Mouse (Mus musculus): ENCODE data around the gene Gipc1. TPM values are rescaled to one million over a fixed set of nuclear protein-coding genes. Genes with fewer than 3 reads are reported as not detected.

Gene Gipc1
- polyA plus RNA-seq, 1 experiment from 2014 or later, result 123 TPM

GRCm38 (mm10) chr8:83662421-83662826, 9.9 kb downstream of the Gipc1 start:
- H3K36me3 ChIP-seq (ENCODE audit: insufficient read depth, low read length), result no peaks in the 10 kb centered on the region
- H3K4me1 ChIP-seq (ENCODE audit: insufficient read depth, low read depth, low read length), result peaks cover 34% of the 10 kb centered on the region
- H3K4me2 ChIP-seq (replicated peaks; ENCODE audit: low read depth, low read length), result peak overlapping the region; percentile 27
- H3K4me3 ChIP-seq (ENCODE audit: low read depth, low read length), result no peak overlapping the region
- H3K9me3 ChIP-seq (ENCODE audit: low read length), result no peaks in the 10 kb centered on the region
- peak overlapping the region; percentile 80 for H3K27ac ChIP-seq (ENCODE audit: low read length)
- TF ChIP-seq CTCF (IDR thresholded peaks at IDR 0.05), result peak; percentile 99
- peak; percentile 51 for TF ChIP-seq EP300 (IDR thresholded peaks at IDR 0.05)
- 8% methylated on average over 4 of the region's 4 CpGs for WGBS
- no peaks in the 10 kb centered on the region for H3K27me3 ChIP-seq (replicated peaks; ENCODE audit: insufficient read depth, low read length)
- ATAC-seq (peak; percentile 75), DNase-seq (ENCODE audit: low spot score) (peak; percentile 97)
- H3K9ac ChIP-seq (replicated peaks; ENCODE audit: low read depth), result no peak overlapping the region

- ATAC-seq (no peak), DNase-seq (ENCODE audit: low spot score) (no peak)
- no peak overlapping the region for H3K4me3 ChIP-seq (ENCODE audit: low read depth, low read length)
- WGBS, result 91% methylated on average over 13 of the region's 13 CpGs
- TF ChIP-seq EP300 (IDR thresholded peaks at IDR 0.05), result no peak
- H3K4me2 ChIP-seq (replicated peaks; ENCODE audit: low read depth, low read length), result no peak overlapping the region
- no peak overlapping the region for H3K9ac ChIP-seq (replicated peaks; ENCODE audit: low read depth)
- H3K27me3 ChIP-seq (replicated peaks; ENCODE audit: insufficient read depth, low read length), result no peaks in the 10 kb centered on the region
- peaks cover 42% of the 10 kb centered on the region for H3K4me1 ChIP-seq (ENCODE audit: insufficient read depth, low read depth, low read length)
- no peaks in the 10 kb centered on the region for H3K9me3 ChIP-seq (ENCODE audit: low read length)
- no peaks in the 10 kb centered on the region for H3K36me3 ChIP-seq (ENCODE audit: insufficient read depth, low read length)
- H3K27ac ChIP-seq (ENCODE audit: low read length), result no peak overlapping the region
Measured at GRCm38 (mm10) chr8:83664096-83664495, 11.6 kb downstream of the Gipc1 start.

DNA sequence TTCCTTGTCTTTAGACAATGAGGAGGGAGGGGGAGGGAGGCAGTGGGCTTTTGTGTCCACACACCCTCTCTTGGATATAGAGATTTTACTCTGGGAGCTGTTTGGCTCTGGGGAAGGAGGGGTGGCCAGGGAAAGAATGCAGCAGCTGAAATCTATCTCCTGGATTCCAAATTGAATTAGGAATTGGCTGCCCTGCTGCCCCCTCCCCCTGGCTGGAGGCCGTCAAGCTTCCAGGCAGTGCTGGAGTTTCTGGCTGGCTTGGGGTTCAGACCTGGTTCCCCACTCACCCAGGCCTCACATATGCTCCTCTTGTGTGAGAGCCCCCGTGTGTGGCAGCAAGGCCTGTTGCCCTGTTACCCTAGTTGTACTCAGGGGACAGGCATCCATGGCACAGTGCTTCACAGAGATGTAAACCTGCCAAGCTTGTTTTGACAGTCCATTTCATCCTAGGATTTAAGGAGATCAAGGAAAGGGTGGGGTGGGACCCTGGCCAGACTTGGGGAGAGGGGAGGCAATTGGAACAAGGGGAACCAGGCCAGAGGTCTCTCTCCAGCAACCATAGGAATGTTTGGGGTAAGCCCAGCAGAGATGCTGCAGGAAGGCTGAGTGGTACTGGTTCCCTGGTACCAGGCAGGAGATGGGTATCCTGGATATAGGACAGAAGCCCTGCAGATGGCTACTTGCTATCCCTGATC, 12.6 kb downstream of the Gipc1 start:
- DNase-seq (ENCODE audit: low spot score) (peak; percentile 75), ATAC-seq (no peak)
- H3K4me2 ChIP-seq (replicated peaks; ENCODE audit: low read depth, low read length), result no peak overlapping the region
- H3K36me3 ChIP-seq (ENCODE audit: insufficient read depth, low read length), result peaks cover 5% of the 10 kb centered on the region
- no peak for TF ChIP-seq EP300 (IDR thresholded peaks at IDR 0.05)
- TF ChIP-seq CTCF (IDR thresholded peaks at IDR 0.05), result no peak
- H3K4me3 ChIP-seq (ENCODE audit: low read depth, low read length), result no peak overlapping the region
- H3K9ac ChIP-seq (replicated peaks; ENCODE audit: low read depth), result no peak overlapping the region
- H3K9me3 ChIP-seq (ENCODE audit: low read length), result no peaks in the 10 kb centered on the region
- 44% methylated on average over 2 of the region's 2 CpGs for WGBS
- 0 out of 2 replicates have a peak overlapping the region, but pooled peaks have one; percentile 26 for H3K27ac ChIP-seq (ENCODE audit: low read length)
- H3K27me3 ChIP-seq (replicated peaks; ENCODE audit: insufficient read depth, low read length), result no peaks in the 10 kb centered on the region
- H3K4me1 ChIP-seq (ENCODE audit: insufficient read depth, low read depth, low read length), result peaks cover 42% of the 10 kb centered on the region

- Histone ChIP-seq H3K27me3 (replicated peaks; ENCODE audit: insufficient read depth, low read length) (no peaks in the 10 kb centered on the region), H3K27ac (ENCODE audit: low read length) (peak within 1 kb of the TSS; percentile 57), H3K9ac (replicated peaks; ENCODE audit: low read depth) (peak within 1 kb of the TSS; percentile 0; the same call in 1 of the 2 replicates), H3K4me3 (ENCODE audit: low read depth, low read length) (no peak within 1 kb of the TSS), H3K4me2 (replicated peaks; ENCODE audit: low read depth, low read length) (peak within 1 kb of the TSS; percentile 36), H3K36me3 (ENCODE audit: insufficient read depth, low read length) (peaks cover 15% of the 10 kb centered on the region), H3K9me3 (ENCODE audit: low read length) (no peaks in the 10 kb centered on the region), H3K4me1 (ENCODE audit: insufficient read depth, low read depth, low read length) (peaks cover 33% of the 10 kb centered on the region)
- DNase-seq (ENCODE audit: low spot score) (peak; percentile 80), ATAC-seq (peak; percentile 73)
- peak; percentile 55 for TF ChIP-seq CTCF (IDR thresholded peaks at IDR 0.05)
- TF ChIP-seq EP300 (IDR thresholded peaks at IDR 0.05), result no peak
- 5% methylated on average over 14 of the region's 14 CpGs for WGBS
Measured at GRCm38 (mm10) chr8:83665969-83666865, 13.7 kb downstream of the Gipc1 start, which contains the start of gene Ptger1. Ptger1 (plus strand) TSS chr8:83666678.

- H3K4me2 ChIP-seq (replicated peaks; ENCODE audit: low read depth, low read length), result peak overlapping the region; percentile 36
- no peak overlapping the region for H3K4me3 ChIP-seq (ENCODE audit: low read depth, low read length)
- no peak for DNase-seq (ENCODE audit: low spot score)
- WGBS, result 84% methylated on average over 3 of the region's 3 CpGs
- TF ChIP-seq EP300 (IDR thresholded peaks at IDR 0.05), result no peak
- TF ChIP-seq CTCF (IDR thresholded peaks at IDR 0.05), result no peak
- no peak for ATAC-seq
- H3K4me1 ChIP-seq (ENCODE audit: insufficient read depth, low read depth, low read length), result peaks cover 31% of the 10 kb centered on the region
- H3K9ac ChIP-seq (replicated peaks; ENCODE audit: low read depth), result peak overlapping the region; percentile 0; the same call in 1 of the 2 replicates
- H3K9me3 ChIP-seq (ENCODE audit: low read length), result no peaks in the 10 kb centered on the region
- H3K27ac ChIP-seq (ENCODE audit: low read length), result peak overlapping the region; percentile 57
- H3K36me3 ChIP-seq (ENCODE audit: insufficient read depth, low read length), result peaks cover 22% of the 10 kb centered on the region
- no peaks in the 10 kb centered on the region for H3K27me3 ChIP-seq (replicated peaks; ENCODE audit: insufficient read depth, low read length)
Measured at GRCm38 (mm10) chr8:83666866-83667234, 14.4 kb downstream of the Gipc1 start.

DNA sequence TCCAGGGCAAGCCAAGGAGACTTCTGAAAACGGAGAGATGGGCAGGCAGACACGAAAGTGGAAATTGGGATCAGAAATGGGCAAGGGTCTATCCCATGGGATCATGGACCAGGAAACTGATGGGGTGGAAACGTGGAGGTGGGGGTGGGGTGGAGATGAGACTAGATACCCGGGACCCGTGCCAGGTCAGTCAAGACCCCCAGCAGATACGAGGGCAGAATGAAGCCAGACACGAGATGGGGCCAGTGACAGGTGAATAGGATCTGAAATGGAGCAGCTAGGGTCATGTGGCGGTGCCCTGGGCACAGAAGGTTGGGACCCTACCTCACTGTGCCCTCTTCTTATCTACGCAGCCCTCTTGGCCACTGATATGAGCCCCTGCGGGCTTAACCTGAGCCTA, 15.0 kb downstream of the Gipc1 start:
- Histone ChIP-seq H3K4me2 (replicated peaks; ENCODE audit: low read depth, low read length) (peak overlapping the region; percentile 53), H3K9ac (replicated peaks; ENCODE audit: low read depth) (no peak overlapping the region), H3K4me3 (ENCODE audit: low read depth, low read length) (no peak overlapping the region), H3K27ac (ENCODE audit: low read length) (no peak overlapping the region), H3K36me3 (ENCODE audit: insufficient read depth, low read length) (peaks cover 28% of the 10 kb centered on the region), H3K9me3 (ENCODE audit: low read length) (no peaks in the 10 kb centered on the region), H3K27me3 (replicated peaks; ENCODE audit: insufficient read depth, low read length) (no peaks in the 10 kb centered on the region), H3K4me1 (ENCODE audit: insufficient read depth, low read depth, low read length) (peaks cover 30% of the 10 kb centered on the region)
- DNase-seq (ENCODE audit: low spot score), result no peak
- TF ChIP-seq CTCF (IDR thresholded peaks at IDR 0.05) (no peak), EP300 (IDR thresholded peaks at IDR 0.05) (no peak)
- 76% methylated on average over 10 of the region's 10 CpGs for WGBS
- no peak for ATAC-seq

Measured in lung, postnatal 0 days (tissue).